Mouse (Mus musculus) liver, embryonic 14.5 days (tissue): ENCODE data around the gene Inpp5f. TPM values are rescaled to one million over a fixed set of nuclear protein-coding genes. Genes with fewer than 3 reads are reported as not detected.
"Not testable (repeated sequence)": the region's sequence is repeated elsewhere in the genome, so short reads cannot be mapped to it uniquely, and the experiment has no call there.

Experiments
- ATAC-seq: fragments of 200-750 bp; cut with Nextera tagmentation; 2 replicates; pipeline ENCODE4 v1.8.0; 2017; ENCODE audit warnings: moderate number of reproducible peaks, mild to moderate bottlenecking, moderate library complexity; ENCODE audit not compliant: insufficient read depth
- DNase-seq, 3 experiments: peaks; one replicate each; pipeline ENCODE4 v3.0.0-alpha.2; 2012 to 2013; ENCODE audit warnings: low read depth in 3 of 3, low spot score in 3 of 3
- H3K27ac ChIP-seq: fragments of 300-500 bp; sonication (generic); 2 replicates; pipeline ENCODE4 v1.5.1; 2014; ENCODE audit warnings: moderate library complexity, mild to moderate bottlenecking, control low read depth, inconsistent platforms
- H3K27me3 ChIP-seq: fragments of 300-500 bp; sonication (generic); 2 replicates; pipeline ENCODE4 v1.6.1; 2014; ENCODE audit warnings: mild to moderate bottlenecking, low read length, moderate library complexity; ENCODE audit not compliant: control insufficient read depth, insufficient read depth
- H3K36me3 ChIP-seq: fragments of 300-500 bp; sonication (generic); replicated peaks from 2 replicates; pipeline ENCODE4 v1.6.1; 2014; ENCODE audit warnings: low read depth; ENCODE audit not compliant: control insufficient read depth, insufficient read depth
- H3K4me1 ChIP-seq, 2 experiments: fragments of 200-500 bp in 1 of 2; fragments of 300-500 bp in 1 of 2; sonication (generic) in 1 of 2; replicated peaks; 2 replicates each; pipeline ENCODE4 v1.6.1; 2012 to 2014; ENCODE audit warnings: antibody characterized with exemption in 1 of 2, inconsistent platforms in 1 of 2, low read length in 1 of 2; ENCODE audit not compliant: control insufficient read depth in 2 of 2, insufficient read depth in 2 of 2
- H3K4me2 ChIP-seq: fragments of 300-500 bp; sonication (generic); 2 replicates; pipeline ENCODE4 v1.6.1; 2014; ENCODE audit warnings: low read depth, mild to moderate bottlenecking, control low read depth, moderate library complexity
- H3K4me3 ChIP-seq, 2 experiments: fragments of 200-500 bp in 1 of 2; fragments of 300-500 bp in 1 of 2; sonication (generic) in 1 of 2; 2 replicates each; pipeline ENCODE4 v1.5.1; 2012 to 2014; ENCODE audit warnings: low read depth in 2 of 2, low read length in 2 of 2, mild to moderate bottlenecking in 2 of 2, control low read depth in 1 of 2, inconsistent platforms in 1 of 2, moderate library complexity in 1 of 2; ENCODE audit not compliant: insufficient read depth in 1 of 2
- H3K9ac ChIP-seq: fragments of 300-500 bp; sonication (generic); replicated peaks from 2 replicates; pipeline ENCODE4 v1.6.1; 2014; ENCODE audit warnings: mild to moderate bottlenecking, control low read depth, moderate library complexity
- H3K9me3 ChIP-seq: fragments of 300-500 bp; sonication (generic); 2 replicates; pipeline ENCODE4 v1.6.1; 2016; ENCODE audit warnings: low read length, mixed read lengths; ENCODE audit not compliant: control insufficient read depth
- CTCF ChIP-seq: IDR thresholded peaks from 2 replicates; pipeline ENCODE4 v1.5.1; 2016; ENCODE audit warnings: antibody characterized with exemption, low read depth, control low read depth
- EP300 ChIP-seq: IDR thresholded peaks from 2 replicates; pipeline ENCODE4 v1.6.1; 2016; ENCODE audit warnings: antibody characterized with exemption, low read depth
- WGBS: fragments of 180-500 bp; shearing (Covaris S2); extraction: QIAGEN DNeasy Blood & Tissue Kit; methylation state at CpG from one replicate; pipeline ENCODE4 v1.1.7; 2014; ENCODE audit not compliant: insufficient replicate concordance; 5-methylcytosine and 5-hydroxymethylcytosine counted together
- polyA plus RNA-seq, 2 experiments: library from polyadenylated mRNA; depleted of rRNA in 1 of 2; stranded (reverse) in 1 of 2; unstranded in 1 of 2; fragments of >200 nt; fragmentation: Nextera tagmentation in 1 of 2; extraction: Ambion mirVana in 1 of 2; gene quantifications; 2 replicates each; pipeline versions ENCODE4 v1.2.1 to v1.2.3; 2012 to 2014

Inpp5f gene
- polyA plus RNA-seq, 2 experiments: 3.7 to 7.3 TPM

DNA sequence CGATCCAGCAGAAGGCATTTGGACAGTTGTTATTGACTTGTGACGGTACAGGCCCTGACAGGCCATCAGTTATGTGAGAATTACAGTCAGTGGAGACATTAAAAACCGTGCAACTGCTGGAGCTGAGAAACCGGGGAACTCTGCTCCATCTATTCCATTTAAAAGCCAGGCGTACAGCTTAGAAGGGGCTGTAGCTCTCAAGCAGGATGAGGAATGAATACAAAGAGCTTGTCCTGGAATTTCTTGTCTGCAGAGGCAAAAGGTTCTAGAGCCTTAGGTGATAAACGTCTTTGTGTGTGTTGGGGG is 18.2 kb upstream of the Inpp5f start:
- no peaks in the 10 kb centered on the region for H3K27me3 ChIP-seq
- ATAC-seq (no peak), DNase-seq (no peak)
- TF ChIP-seq EP300 (no peak), CTCF (no peak)
- 37% methylated on average over 6 of the region's 6 CpGs for WGBS
- H3K36me3 ChIP-seq: no peaks in the 10 kb centered on the region
- H3K4me1 ChIP-seq: peaks cover under 1 to 7% of the 10 kb centered on the region in 2 experiments; a peak in 3 of 4 replicates
- no peak overlapping the region for H3K27ac ChIP-seq
- no peak overlapping the region; the same call in 1 of the 2 replicates for H3K4me2 ChIP-seq
- no peaks in the 10 kb centered on the region for H3K9me3 ChIP-seq
- H3K9ac ChIP-seq: no peak overlapping the region
- H3K4me3 ChIP-seq: no peak overlapping the region

DNA sequence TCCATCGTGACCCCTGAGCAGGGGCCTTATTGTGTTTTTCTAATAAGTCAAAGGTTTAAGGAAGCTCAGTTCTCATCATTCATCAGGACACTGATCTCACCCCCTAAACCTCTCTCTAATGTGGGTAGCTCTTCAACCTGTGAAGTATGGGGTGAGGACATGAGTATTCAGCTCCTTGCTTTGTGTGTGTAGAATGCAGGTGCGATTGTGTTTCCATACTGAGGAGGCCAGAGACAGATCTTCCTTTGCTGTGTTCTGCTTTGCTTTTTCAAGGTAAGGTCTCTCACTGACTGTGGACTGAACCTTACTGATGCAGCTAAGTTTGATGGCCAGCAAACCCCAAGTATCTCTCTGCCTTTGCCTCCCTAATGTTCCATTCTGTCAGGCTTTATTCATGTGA is 14.9 kb upstream of the Inpp5f start:
- Histone ChIP-seq H3K27me3 (no peaks in the 10 kb centered on the region), H3K27ac (no peak overlapping the region), H3K4me1 (peaks cover 0 to 6% of the 10 kb centered on the region in 2 experiments; a peak in 1 of 4 replicates), H3K9me3 (no peaks in the 10 kb centered on the region), H3K36me3 (no peaks in the 10 kb centered on the region), H3K9ac (no peak overlapping the region), H3K4me3 (no peak overlapping the region), H3K4me2 (no peak overlapping the region)
- whole genome bisulfite sequencing: 81% methylated on average over 2 of the region's 2 CpGs
- ATAC-seq: no peak
- no peak for DNase-seq
- no peak for TF ChIP-seq EP300
- TF ChIP-seq CTCF: no peak

- no peak for ATAC-seq
Observed at GRCm38 (mm10) chr7:128599072-128599471, 12.1 kb upstream of the Inpp5f start.

GRCm38 (mm10) chr7:128601826-128602225 is 9.3 kb upstream of the Inpp5f start:
- no peak for TF ChIP-seq EP300
- no peak for TF ChIP-seq CTCF
- no peak overlapping the region for H3K27ac ChIP-seq
- no peak for DNase-seq
- no peak for ATAC-seq
- no peak overlapping the region for H3K4me2 ChIP-seq
- no peaks in the 10 kb centered on the region for H3K9me3 ChIP-seq
- H3K4me1 ChIP-seq: no peaks in the 10 kb centered on the region
- WGBS: 68% methylated on average over 5 of the region's 5 CpGs
- no peak overlapping the region for H3K4me3 ChIP-seq
- no peaks in the 10 kb centered on the region for H3K36me3 ChIP-seq
- no peaks in the 10 kb centered on the region for H3K27me3 ChIP-seq
- no peak overlapping the region for H3K9ac ChIP-seq

More at GRCm38 (mm10) chr7:128599072-128599471, 12.1 kb upstream of the Inpp5f start:
- H3K27me3 ChIP-seq: no peaks in the 10 kb centered on the region
- H3K9me3 ChIP-seq: no peaks in the 10 kb centered on the region
- no peak overlapping the region for H3K4me2 ChIP-seq
- H3K36me3 ChIP-seq: no peaks in the 10 kb centered on the region
- no peak overlapping the region for H3K4me3 ChIP-seq
- no peak overlapping the region for H3K9ac ChIP-seq
- TF ChIP-seq EP300: no peak
- no peak overlapping the region for H3K27ac ChIP-seq
- H3K4me1 ChIP-seq: no peaks in the 10 kb centered on the region
- 45% methylated on average over 5 of the region's 5 CpGs for WGBS
- DNase-seq: no peak

DNA sequence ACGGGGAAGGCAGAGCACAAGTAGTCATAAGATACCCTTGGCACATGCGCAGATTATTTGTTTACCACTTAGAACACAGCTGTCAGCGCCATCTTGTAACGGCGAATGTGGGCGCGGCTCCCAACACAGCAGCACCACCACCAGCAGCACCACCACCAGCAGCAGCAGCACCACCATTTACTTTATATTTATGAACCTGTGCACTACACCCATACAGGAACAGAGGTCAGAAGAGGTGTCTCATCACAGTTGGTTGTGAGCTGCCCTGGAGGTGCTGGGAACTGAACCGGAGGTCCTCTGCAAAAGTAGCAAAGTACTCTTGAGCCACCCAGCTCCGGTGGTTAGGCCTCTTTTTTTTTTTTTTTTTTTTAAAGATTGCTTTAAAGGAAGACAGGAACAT is 1.2 kb upstream of the Inpp5f start:
- not testable (repeated sequence) for H3K4me1 ChIP-seq, H3K36me3 ChIP-seq, ATAC-seq, H3K4me2 ChIP-seq, H3K9me3 ChIP-seq, H3K27ac ChIP-seq, H3K9ac ChIP-seq, H3K4me3 ChIP-seq, H3K27me3 ChIP-seq, DNase-seq
- 95% methylated on average over 7 of the region's 9 CpGs for WGBS
